Comparison of ENCODE assay signal across 20 mouse cellular contexts in genomic region chr5:106472105-106472500, GRCm38 (mm10). TPM values are rescaled to one million over a fixed set of nuclear protein-coding genes. Genes with fewer than 3 reads are reported as not detected.
DNase-seq lines count a peak whose midpoint lies in the region; ATAC-seq lines count a peak whose summit lies in the region.
"Had no signal": no experiment of that assay in that cellular context is flagged by ENCODE, and none has a peak within 500 bp of the region (broad histone marks: within the 10 kb centered on the region; RNA-seq: fewer than 3 reads in every experiment).

No protein-coding gene starts in this region.

- H3K4me2 ChIP-seq in limb, embryonic 11.5 days (ENCODE audit: low read depth, severe bottlenecking) = no peak overlapping the region
- 0 out of 2 replicates have a peak overlapping the region, but pooled peaks have one; percentile 16 for H3K4me2 ChIP-seq in forebrain, embryonic 11.5 days (ENCODE audit: low read depth, low read length, severe bottlenecking)
- H3K4me2 ChIP-seq: embryonic facial prominence, embryonic 13.5 days; limb, embryonic 15.5 days; stomach, embryonic 15.5 days had no signal

- H3K27me3 ChIP-seq in limb, embryonic 11.5 days (ENCODE audit: control insufficient read depth, insufficient read depth, low read length) = peaks cover 52% of the 10 kb centered on the region
- H3K27me3 ChIP-seq in limb, embryonic 10.5 days (ENCODE audit: low read depth, poor library complexity, severe bottlenecking) = peaks cover 77% of the 10 kb centered on the region
- H3K27me3 ChIP-seq in forebrain, embryonic 11.5 days (ENCODE audit: control insufficient read depth, insufficient read depth, low read length) = peaks cover 48% of the 10 kb centered on the region

- no peak for ATAC-seq in limb, embryonic 11.5 days (ENCODE audit: insufficient number of reproducible peaks, low FRiP score, low TSS enrichment, low read depth)
- ATAC-seq in forebrain, embryonic 11.5 days (replicated peaks; ENCODE audit: low FRiP score) = peak; percentile 28
- ATAC-seq: hindbrain, embryonic 16.5 days; liver, postnatal 0 days had no signal

- H3K36me3 ChIP-seq in limb, embryonic 11.5 days (ENCODE audit: control insufficient read depth, insufficient read depth, low read length) = no peaks in the 10 kb centered on the region
- no peaks in the 10 kb centered on the region for H3K36me3 ChIP-seq in limb, embryonic 10.5 days
- H3K36me3 ChIP-seq in forebrain, embryonic 11.5 days (ENCODE audit: control insufficient read depth, insufficient read depth, low read length) = no peaks in the 10 kb centered on the region
- H3K36me3 ChIP-seq: embryonic facial prominence, embryonic 13.5 days; limb, embryonic 15.5 days; stomach, embryonic 15.5 days had no signal

- H3K4me1 ChIP-seq in limb, embryonic 11.5 days (ENCODE audit: control insufficient read depth, insufficient read depth, low read length) = no peaks in the 10 kb centered on the region
- H3K4me1 ChIP-seq in limb, embryonic 10.5 days = peaks cover 56% of the 10 kb centered on the region
- peaks cover 24% of the 10 kb centered on the region for H3K4me1 ChIP-seq in forebrain, embryonic 11.5 days (replicated peaks; ENCODE audit: control insufficient read depth, insufficient read depth, low read length)

- WGBS in limb, embryonic 11.5 days = under 1% methylated on average over 10 of the region's 10 CpGs
- WGBS in limb, embryonic 10.5 days = 6% methylated on average over 10 of the region's 10 CpGs
- WGBS in forebrain, embryonic 11.5 days = 1% methylated on average over 10 of the region's 10 CpGs

- no peaks in the 10 kb centered on the region for H3K9me3 ChIP-seq in limb, embryonic 11.5 days (ENCODE audit: control insufficient read depth, low read length)
- no peaks in the 10 kb centered on the region for H3K9me3 ChIP-seq in limb, embryonic 10.5 days (replicated peaks)
- no peaks in the 10 kb centered on the region for H3K9me3 ChIP-seq in forebrain, embryonic 11.5 days (ENCODE audit: control insufficient read depth, low read length)
- H3K9me3 ChIP-seq: embryonic facial prominence, embryonic 13.5 days; limb, embryonic 15.5 days; stomach, embryonic 15.5 days had no signal

- DNase-seq in limb, embryonic 11.5 days (ENCODE audit: low spot score) = peak; percentile 29
- no peak for DNase-seq in limb, embryonic 10.5 days (ENCODE audit: low spot score)
- peak; percentile 39 for DNase-seq in cerebellum, adult 8-10 months
- no peak for DNase-seq in forebrain, embryonic 11.5 days (ENCODE audit: low spot score)
- peak; percentile 78 for DNase-seq in retina, embryonic 14.5 days (ENCODE audit: low spot score)
- no peak for DNase-seq in lung, postnatal 10 days
- DNase-seq in thymus, postnatal 0 days (ENCODE audit: low spot score) = no peak
- DNase-seq: heart, postnatal 4 days; kidney, adult 18-20 months; kidney, postnatal 10 days; liver, postnatal 0 days; lung, postnatal 36 days; spleen, adult 18-20 months; thymus, adult 2 months had no signal

- no peak overlapping the region for H3K4me3 ChIP-seq in limb, embryonic 11.5 days (ENCODE audit: low read depth, low read length)
- H3K4me3 ChIP-seq in limb, embryonic 10.5 days = no peak overlapping the region; the same call in 1 of the 2 replicates
- no peak overlapping the region for H3K4me3 ChIP-seq in forebrain, embryonic 11.5 days (ENCODE audit: low read depth, low read length)
- H3K4me3 ChIP-seq: embryonic facial prominence, embryonic 13.5 days; limb, embryonic 15.5 days; stomach, embryonic 15.5 days had no signal

- no peak overlapping the region for H3K9ac ChIP-seq in limb, embryonic 11.5 days (ENCODE audit: low read length)
- no peak overlapping the region for H3K9ac ChIP-seq in forebrain, embryonic 11.5 days (ENCODE audit: low read length)
- H3K9ac ChIP-seq: embryonic facial prominence, embryonic 13.5 days; limb, embryonic 15.5 days; liver, postnatal 0 days; stomach, embryonic 15.5 days had no signal

- no peak overlapping the region for H3K27ac ChIP-seq in limb, embryonic 11.5 days (replicated peaks; ENCODE audit: low read depth, low read length)
- H3K27ac ChIP-seq in limb, embryonic 10.5 days = no peak overlapping the region
- no peak overlapping the region for H3K27ac ChIP-seq in forebrain, embryonic 11.5 days (ENCODE audit: low read depth, low read length)
- H3K27ac ChIP-seq: embryonic facial prominence, embryonic 13.5 days; limb, embryonic 15.5 days; stomach, embryonic 15.5 days had no signal

RNA-seq across cellular contexts. Expression of gene Barhl2, which starts 14.1 kb away (rescaled TPM):
- not detected in 2 replicates for polyA plus RNA-seq in limb, embryonic 11.5 days (2014; fragmentation: Nextera tagmentation; extraction: Ambion mirVana)
- not detected in 2 replicates for polyA plus RNA-seq in limb, embryonic 10.5 days (2016; fragmentation: Nextera tagmentation; extraction: Ambion mirVana)
- 7.0 and 7.9 TPM in 2 replicates for polyA plus RNA-seq in forebrain, embryonic 11.5 days (2014; fragmentation: Nextera tagmentation; extraction: Ambion mirVana)
- not detected in 2 replicates for polyA plus RNA-seq in thymus, postnatal 0 days (2015; fragmentation: Nextera tagmentation; extraction: Ambion mirVana)
- polyA plus RNA-seq: embryonic facial prominence, embryonic 13.5 days; gonadal fat pad, adult 2 months; heart, embryonic 14.5 days; limb, embryonic 15.5 days; liver, postnatal 0 days; stomach, embryonic 15.5 days; thymus, adult 2 months had no signal

Comparison
In these comparisons a context has a peak if more than half of its experiments do, and no peak if none do; other contexts are left out.
1. DNase-seq: peak in limb, embryonic 11.5 days (single experiment), cerebellum, adult 8-10 months (single experiment) and retina, embryonic 14.5 days (single experiment); none in limb, embryonic 10.5 days (single experiment), forebrain, embryonic 11.5 days (single experiment), lung, postnatal 10 days (single experiment) and thymus, postnatal 0 days (single experiment).